Mouse (Mus musculus): ENCODE results near the gene Mgp. TPM values are rescaled to one million over a fixed set of nuclear protein-coding genes. Genes with fewer than 3 reads are reported as not detected.

Mgp gene
- polyA plus RNA-seq (2015; fragmentation: Nextera tagmentation; extraction: Ambion mirVana): 121 and 122 TPM in 2 replicates

DNA sequence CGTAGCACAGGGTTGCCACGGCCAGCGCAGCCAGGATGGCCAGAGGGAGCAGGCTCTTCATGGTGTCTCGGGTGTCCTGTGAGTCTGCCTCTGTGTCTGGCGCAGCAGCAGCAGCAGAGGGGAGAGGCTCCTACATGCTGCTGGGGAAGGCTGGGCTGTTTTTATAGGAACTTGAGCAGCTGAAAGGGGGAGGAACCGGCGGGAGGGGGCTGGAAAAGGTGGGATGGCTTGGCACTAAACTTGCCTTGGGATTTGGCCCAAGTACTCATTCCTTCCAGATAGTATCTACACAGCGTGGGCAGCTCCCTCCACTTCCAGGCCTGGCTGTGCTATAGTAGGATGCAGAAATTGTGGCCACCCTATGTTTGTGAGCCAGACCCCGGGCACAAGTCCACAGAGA is at the start of gene Mgp:
TSS of gene Mgp (minus strand) at position 154 of the 400 bp plus-strand sequence.
- WGBS: 39% methylated on average over 9 of the region's 9 CpGs
- Histone ChIP-seq H3K4me1 (replicated peaks) (0 out of 2 replicates have a peak, but pooled peaks cover 13% of the 10 kb centered on the region), H3K27ac (0 out of 2 replicates have a peak within 1 kb of the TSS, but pooled peaks have one; percentile 36)

DNA sequence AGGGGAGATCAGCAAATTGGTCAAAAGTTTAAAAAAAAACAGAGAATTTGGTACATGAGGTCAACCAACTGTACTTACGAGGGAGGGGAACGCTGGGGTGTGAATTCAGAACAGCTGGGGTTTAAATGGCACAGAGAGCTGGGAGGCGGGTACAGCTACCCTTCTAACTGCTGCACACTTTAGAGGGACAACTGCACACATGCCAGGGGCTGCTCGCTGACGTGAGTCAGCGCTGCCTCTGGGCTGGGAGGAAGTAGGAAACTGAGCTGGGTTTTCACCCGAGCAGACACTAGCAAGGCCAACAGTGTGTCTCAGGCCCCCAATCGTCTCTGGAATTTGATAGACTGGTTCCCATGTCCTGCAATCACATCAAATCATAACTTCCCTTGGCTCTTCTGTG is 49.4 kb upstream of the Mgp start:
- 67% methylated on average over 8 of the region's 8 CpGs for WGBS
- Histone ChIP-seq H3K9ac (no peak overlapping the region), H3K4me2 (replicated peaks) (no peak overlapping the region), H3K9me3 (no peaks in the 10 kb centered on the region), H3K27ac (no peak overlapping the region), H3K27me3 (replicated peaks) (no peaks in the 10 kb centered on the region), H3K4me3 (replicated peaks) (no peak overlapping the region), H3K4me1 (replicated peaks) (no peaks in the 10 kb centered on the region), H3K36me3 (no peaks in the 10 kb centered on the region)
- no peak for ATAC-seq

More for the DNA sequence above, at the start of gene Mgp:
- peak; percentile 53 for ATAC-seq
- H3K27me3 ChIP-seq (replicated peaks): no peaks in the 10 kb centered on the region
- peak within 1 kb of the TSS; percentile 38 for H3K4me2 ChIP-seq (replicated peaks)
- H3K9ac ChIP-seq: 0 out of 2 replicates have a peak within 1 kb of the TSS, but pooled peaks have one; percentile 36
- H3K9me3 ChIP-seq: no peaks in the 10 kb centered on the region
- H3K4me3 ChIP-seq (replicated peaks): peak within 1 kb of the TSS; percentile 24
- H3K36me3 ChIP-seq: no peaks in the 10 kb centered on the region

DNA sequence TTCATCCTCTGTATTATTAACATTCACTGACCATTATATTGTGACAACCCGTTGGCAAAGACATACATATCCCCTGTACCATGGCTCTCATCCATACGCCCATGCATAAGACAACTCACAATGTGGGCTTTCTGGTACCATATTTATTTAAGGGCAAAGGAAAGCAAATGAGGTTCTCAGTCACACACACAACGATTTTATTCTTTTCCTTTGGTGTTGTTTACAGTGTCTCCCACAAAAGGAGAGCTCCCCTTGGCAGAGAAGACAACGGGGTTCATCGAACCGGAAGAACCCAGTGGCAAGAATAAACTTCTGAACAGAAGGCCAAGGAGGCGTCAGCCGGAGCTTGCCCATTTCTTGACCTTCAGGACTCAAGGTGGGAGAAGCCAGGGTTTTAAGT is 47.9 kb upstream of the Mgp start, which contains the start of gene Pde6h:
TSS of gene Pde6h (plus strand) at position 301 of the 400 bp plus-strand sequence.
- Histone ChIP-seq H3K27me3 (replicated peaks) (no peaks in the 10 kb centered on the region), H3K9me3 (no peaks in the 10 kb centered on the region), H3K27ac (no peak within 1 kb of the TSS), H3K4me1 (replicated peaks) (no peaks in the 10 kb centered on the region), H3K9ac (no peak within 1 kb of the TSS), H3K4me2 (replicated peaks) (no peak within 1 kb of the TSS), H3K4me3 (replicated peaks) (no peak within 1 kb of the TSS), H3K36me3 (no peaks in the 10 kb centered on the region)
- ATAC-seq: no peak
- WGBS: 93% methylated on average over 8 of the region's 8 CpGs

DNA sequence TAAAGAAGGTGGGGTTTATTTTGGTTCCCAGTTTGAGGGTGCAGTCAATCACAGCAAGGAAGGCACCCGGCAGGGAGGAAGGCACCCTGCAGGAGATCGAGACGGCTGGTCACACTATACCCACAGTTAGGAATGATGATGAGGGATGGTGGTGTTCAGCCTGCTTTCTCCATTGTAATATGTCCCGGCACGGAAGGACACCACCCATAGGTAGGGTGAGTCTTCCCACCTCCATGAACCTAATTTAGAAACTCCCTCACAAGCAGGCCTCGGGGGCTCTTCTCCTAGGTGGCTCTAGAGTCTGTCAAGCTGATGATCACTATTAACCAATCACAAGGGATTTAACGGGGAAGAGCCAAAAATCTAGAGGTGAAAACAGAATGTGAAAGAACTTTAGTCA is 47.2 kb upstream of the Mgp start:
- H3K27me3 ChIP-seq (replicated peaks): no peaks in the 10 kb centered on the region
- no peaks in the 10 kb centered on the region for H3K36me3 ChIP-seq
- H3K4me1 ChIP-seq (replicated peaks): no peaks in the 10 kb centered on the region
- H3K4me2 ChIP-seq (replicated peaks): no peak overlapping the region
- no peaks in the 10 kb centered on the region for H3K9me3 ChIP-seq
- 94% methylated on average over 7 of the region's 7 CpGs for WGBS
- H3K27ac ChIP-seq: no peak overlapping the region
- ATAC-seq: no peak
- no peak overlapping the region for H3K4me3 ChIP-seq (replicated peaks)
- no peak overlapping the region for H3K9ac ChIP-seq

DNA sequence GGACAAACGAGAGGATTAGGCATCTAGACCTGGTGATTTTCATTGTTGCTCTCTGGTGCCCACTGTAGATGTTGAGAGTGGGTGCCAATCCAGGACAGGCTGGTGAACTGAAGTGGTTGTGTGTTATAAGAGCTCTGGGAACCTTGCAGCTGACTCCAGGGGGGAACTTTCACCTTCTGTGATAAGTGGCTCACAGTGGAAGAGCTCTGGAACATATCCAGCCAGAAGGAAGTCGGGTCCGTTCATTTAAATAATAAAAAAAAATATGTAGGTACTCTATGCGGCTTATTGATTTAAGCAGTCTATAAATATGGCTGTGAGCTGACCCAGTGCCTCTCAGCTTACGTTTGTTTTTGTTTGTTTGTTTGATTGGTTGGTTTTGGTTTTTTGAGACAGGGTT is 46.5 kb upstream of the Mgp start, which contains the start of gene Erp27:
TSS of gene Erp27 (minus strand) at position 101 of the 400 bp plus-strand sequence.
- H3K9ac ChIP-seq: no peak within 1 kb of the TSS
- H3K36me3 ChIP-seq: no peaks in the 10 kb centered on the region
- 0 out of 2 replicates have a peak, but pooled peaks have one; percentile 19 for ATAC-seq
- H3K27ac ChIP-seq: no peak within 1 kb of the TSS
- no peak within 1 kb of the TSS for H3K4me3 ChIP-seq (replicated peaks)
- H3K9me3 ChIP-seq: no peaks in the 10 kb centered on the region
- 47% methylated on average over 5 of the region's 5 CpGs for WGBS
- no peaks in the 10 kb centered on the region for H3K27me3 ChIP-seq (replicated peaks)
- H3K4me2 ChIP-seq (replicated peaks): no peak within 1 kb of the TSS
- no peaks in the 10 kb centered on the region for H3K4me1 ChIP-seq (replicated peaks)

DNA sequence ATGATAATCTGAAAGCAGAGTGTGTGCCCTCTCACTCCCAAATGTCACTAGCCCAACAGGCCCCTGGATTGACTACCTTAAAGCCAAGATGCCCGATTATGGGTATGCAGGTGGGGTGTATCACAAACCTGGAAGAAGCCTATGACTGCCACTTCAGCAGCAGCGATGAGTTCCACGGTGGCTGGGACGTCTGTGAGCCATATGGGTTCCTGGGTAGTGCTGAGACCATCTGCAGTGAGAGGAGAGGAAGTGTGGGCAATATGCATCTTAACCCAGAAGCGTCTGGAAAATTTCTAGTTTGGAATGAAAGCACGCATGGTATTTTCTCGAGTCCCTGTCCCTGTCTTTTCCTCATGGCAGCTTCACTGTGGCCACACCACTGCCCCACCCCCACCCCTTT is 46.0 kb upstream of the Mgp start:
- Histone ChIP-seq H3K9ac (no peak overlapping the region), H3K4me3 (replicated peaks) (no peak overlapping the region), H3K4me1 (replicated peaks) (no peaks in the 10 kb centered on the region), H3K27me3 (replicated peaks) (no peaks in the 10 kb centered on the region), H3K27ac (no peak overlapping the region), H3K9me3 (no peaks in the 10 kb centered on the region), H3K36me3 (no peaks in the 10 kb centered on the region), H3K4me2 (replicated peaks) (no peak overlapping the region)
- 52% methylated on average over 7 of the region's 7 CpGs for WGBS
- no peak for ATAC-seq

DNA sequence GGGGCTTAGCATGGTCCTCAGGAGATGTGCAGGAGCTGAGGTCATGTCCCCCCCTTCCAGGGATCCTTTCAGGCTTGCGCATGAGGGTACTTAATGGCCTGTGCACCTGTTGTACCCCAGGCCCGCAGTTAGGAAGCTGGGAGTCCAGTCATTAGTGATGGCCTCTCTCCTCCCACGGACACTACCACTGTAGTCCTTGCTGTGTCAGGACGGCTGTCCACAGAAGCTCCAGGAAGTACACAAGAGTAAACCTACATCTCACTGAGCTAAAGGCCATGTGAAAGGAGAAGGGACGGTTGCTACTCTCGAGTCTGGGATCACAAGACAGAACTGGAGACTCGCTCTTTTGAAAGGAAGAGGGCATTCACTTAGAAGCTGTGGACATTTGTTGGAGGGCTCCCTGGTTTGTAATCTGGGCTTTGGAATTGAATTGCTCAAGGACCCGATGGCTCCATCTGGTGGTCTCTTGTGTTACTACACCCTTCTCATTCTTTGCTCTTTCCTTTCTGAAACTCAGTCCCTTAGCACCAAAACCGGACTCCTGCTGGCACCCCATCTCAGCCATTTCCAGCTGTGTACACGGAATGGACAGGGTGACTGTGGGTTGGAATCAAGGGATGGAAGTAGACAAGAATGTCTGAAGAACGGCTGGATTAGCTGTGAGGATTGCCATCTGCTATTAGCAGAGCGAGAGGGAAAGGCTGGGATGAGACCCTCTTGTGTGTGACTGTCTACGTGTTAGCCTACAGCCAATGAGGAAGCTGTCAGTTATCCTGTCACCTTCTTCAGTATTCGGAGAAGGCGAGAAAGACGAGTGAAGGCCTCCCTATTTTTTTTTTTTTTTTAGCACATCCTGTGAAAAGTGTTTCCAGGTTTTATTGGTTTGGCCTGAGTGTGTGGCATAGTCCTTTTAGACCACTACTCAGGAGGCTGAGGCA is 45.0 kb upstream of the Mgp start:
- Histone ChIP-seq H3K9ac (no peak overlapping the region), H3K27me3 (replicated peaks) (no peaks in the 10 kb centered on the region), H3K4me2 (replicated peaks) (no peak overlapping the region), H3K4me3 (replicated peaks) (no peak overlapping the region), H3K4me1 (replicated peaks) (no peaks in the 10 kb centered on the region), H3K36me3 (no peaks in the 10 kb centered on the region), H3K27ac (no peak overlapping the region), H3K9me3 (no peaks in the 10 kb centered on the region)
- 43% methylated on average over 16 of the region's 16 CpGs for WGBS
- peak; percentile 42 for ATAC-seq

DNA sequence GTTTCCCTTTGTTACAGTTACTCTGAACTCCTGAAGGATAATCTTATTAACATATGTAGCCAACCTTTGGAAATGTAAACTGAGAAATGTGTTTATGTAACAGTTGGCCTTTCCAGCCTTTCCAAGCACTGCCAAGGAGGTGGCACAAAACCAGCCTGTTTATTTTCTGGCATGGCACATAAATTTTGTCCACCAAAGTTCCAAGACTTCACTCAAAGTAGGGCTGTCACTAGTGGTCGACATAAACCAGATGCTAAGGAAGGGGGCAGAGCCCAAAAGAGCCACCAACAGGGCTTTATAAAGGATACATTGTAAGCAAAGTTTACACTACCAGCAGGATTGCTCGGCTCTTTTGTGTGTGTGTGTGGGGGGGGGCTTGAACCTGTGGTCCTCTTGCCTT is 42.3 kb upstream of the Mgp start:
- Histone ChIP-seq H3K4me3 (replicated peaks) (no peak overlapping the region), H3K9me3 (no peaks in the 10 kb centered on the region), H3K27me3 (replicated peaks) (no peaks in the 10 kb centered on the region), H3K4me1 (replicated peaks) (peaks cover 12% of the 10 kb centered on the region), H3K4me2 (replicated peaks) (no peak overlapping the region), H3K27ac (no peak overlapping the region), H3K36me3 (no peaks in the 10 kb centered on the region), H3K9ac (no peak overlapping the region)
- ATAC-seq: no peak
- WGBS: 18% methylated on average over 2 of the region's 2 CpGs

DNA sequence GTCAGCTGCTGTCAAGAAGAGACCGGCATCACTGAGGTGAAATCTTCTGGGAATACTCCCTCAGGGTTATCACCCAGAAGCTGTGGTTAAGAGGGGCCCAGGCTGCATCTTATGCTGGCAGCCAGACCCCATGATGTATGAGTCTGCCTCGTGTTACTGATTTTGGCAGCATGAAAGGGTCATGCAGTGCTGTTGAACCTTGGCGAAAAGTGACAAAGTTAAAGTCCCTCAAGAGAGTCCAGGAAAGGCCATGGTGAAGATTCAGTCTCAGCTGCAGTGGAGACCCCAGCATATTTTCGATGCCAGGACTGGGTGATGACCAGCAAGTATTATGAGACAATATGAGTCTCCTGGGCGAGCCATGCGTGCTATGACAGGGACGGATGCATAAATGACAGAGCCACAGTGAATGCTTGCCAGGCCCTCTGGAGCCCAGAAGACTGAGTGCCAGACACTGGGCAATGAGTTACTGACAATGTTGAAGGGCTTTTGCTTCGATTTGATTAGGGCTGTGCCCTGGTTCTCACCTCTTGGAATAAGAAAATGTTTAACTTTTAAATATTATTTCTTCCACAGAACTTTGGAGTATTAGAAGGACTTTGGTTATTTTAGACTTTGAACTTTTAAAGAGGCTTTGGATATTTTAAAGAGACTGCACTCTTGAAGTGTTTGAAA is 40.2 kb upstream of the Mgp start:
- 83% methylated on average over 8 of the region's 8 CpGs for WGBS
- ATAC-seq: no peak
- H3K27ac ChIP-seq: no peak overlapping the region

DNA sequence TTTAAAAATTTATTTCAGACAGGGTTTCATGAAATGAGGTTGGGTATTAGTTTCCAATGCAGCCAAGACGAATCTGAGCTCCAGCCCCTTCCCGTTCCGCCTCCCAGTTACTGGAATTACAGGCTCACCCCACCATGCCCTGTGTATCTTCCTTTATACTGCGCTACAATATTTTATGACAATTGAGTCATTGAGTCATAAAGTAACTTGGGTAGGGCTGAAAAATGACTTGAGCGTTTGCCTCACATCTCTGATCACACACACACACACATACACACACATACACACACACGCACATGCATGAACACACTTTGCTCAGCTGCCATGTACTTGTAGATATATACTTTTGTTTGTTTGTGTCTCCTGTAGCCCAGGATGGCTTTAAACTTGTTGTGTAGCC is 38.6 kb upstream of the Mgp start:
- Histone ChIP-seq H3K4me3 (replicated peaks) (no peak overlapping the region), H3K4me1 (replicated peaks) (peaks cover 12% of the 10 kb centered on the region), H3K27me3 (replicated peaks) (no peaks in the 10 kb centered on the region), H3K4me2 (replicated peaks) (no peak overlapping the region), H3K27ac (no peak overlapping the region), H3K9me3 (no peaks in the 10 kb centered on the region), H3K9ac (no peak overlapping the region), H3K36me3 (no peaks in the 10 kb centered on the region)
- 77% methylated on average over 6 of the region's 6 CpGs for WGBS
- no peak for ATAC-seq

More for the DNA sequence above, 40.2 kb upstream of the Mgp start:
- no peaks in the 10 kb centered on the region for H3K9me3 ChIP-seq
- H3K9ac ChIP-seq: no peak overlapping the region
- peaks cover 12% of the 10 kb centered on the region for H3K4me1 ChIP-seq (replicated peaks)
- no peak overlapping the region for H3K4me2 ChIP-seq (replicated peaks)
- H3K36me3 ChIP-seq: no peaks in the 10 kb centered on the region
- H3K4me3 ChIP-seq (replicated peaks): no peak overlapping the region
- H3K27me3 ChIP-seq (replicated peaks): no peaks in the 10 kb centered on the region

DNA sequence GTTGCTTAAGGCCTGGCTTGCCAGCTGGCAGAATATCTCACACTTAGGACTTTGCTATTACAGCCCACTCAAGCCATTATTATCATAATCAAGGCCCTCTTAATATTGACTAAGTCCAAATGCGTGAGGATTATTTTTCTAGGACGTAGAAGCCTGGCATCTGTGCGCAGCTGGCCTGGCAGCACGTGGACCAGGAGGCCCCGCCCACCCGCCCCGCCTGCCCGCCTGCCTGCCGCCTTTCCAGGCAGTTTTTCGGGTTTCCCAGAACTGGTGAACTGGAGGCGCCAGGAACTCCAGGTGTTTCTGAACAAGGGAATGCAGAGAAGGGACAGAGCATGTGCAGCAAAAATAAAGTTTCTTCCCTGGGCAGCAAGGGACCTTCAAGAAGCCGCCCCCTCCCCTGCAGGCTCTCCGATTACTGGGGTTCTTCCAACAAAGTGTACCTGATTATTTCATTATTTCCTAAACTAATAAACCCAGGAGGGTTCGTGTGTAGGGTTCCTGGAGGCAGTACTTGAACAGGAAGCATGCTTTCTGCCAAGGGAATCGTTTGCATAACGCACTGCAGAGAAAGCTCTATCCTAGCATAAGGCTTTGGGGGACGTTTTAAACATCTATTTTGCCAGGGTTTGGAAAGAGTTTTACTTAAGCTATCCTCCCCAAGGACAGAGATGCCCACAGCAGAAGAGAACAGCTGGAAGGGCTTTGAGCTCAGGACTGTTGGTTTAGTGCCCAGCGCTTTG is 37.9 kb upstream of the Mgp start:
- no peak overlapping the region for H3K4me3 ChIP-seq (replicated peaks)
- 11% methylated on average over 18 of the region's 18 CpGs for WGBS

More for the DNA sequence above, 37.9 kb upstream of the Mgp start:
- Histone ChIP-seq H3K4me1 (replicated peaks) (peaks cover 12% of the 10 kb centered on the region), H3K4me2 (replicated peaks) (peak overlapping the region; percentile 48), H3K27ac (peak overlapping the region; percentile 55), H3K36me3 (no peaks in the 10 kb centered on the region), H3K9me3 (no peaks in the 10 kb centered on the region), H3K27me3 (replicated peaks) (no peaks in the 10 kb centered on the region), H3K9ac (peak overlapping the region; percentile 17; the same call in 1 of the 2 replicates)
- ATAC-seq: peak; percentile 76
